Mouse (Mus musculus) CD4-positive helper T cell, adult 2 months (primary cell): ENCODE results near the gene Atp5g1.

ENCODE experiments used
- DNase-seq: peaks from one replicate; pipeline ENCODE4 v3.0.0-alpha.2; 2012; ENCODE audit warnings: low read depth, missing footprints, low spot score

Gene Atp5g1

DNA sequence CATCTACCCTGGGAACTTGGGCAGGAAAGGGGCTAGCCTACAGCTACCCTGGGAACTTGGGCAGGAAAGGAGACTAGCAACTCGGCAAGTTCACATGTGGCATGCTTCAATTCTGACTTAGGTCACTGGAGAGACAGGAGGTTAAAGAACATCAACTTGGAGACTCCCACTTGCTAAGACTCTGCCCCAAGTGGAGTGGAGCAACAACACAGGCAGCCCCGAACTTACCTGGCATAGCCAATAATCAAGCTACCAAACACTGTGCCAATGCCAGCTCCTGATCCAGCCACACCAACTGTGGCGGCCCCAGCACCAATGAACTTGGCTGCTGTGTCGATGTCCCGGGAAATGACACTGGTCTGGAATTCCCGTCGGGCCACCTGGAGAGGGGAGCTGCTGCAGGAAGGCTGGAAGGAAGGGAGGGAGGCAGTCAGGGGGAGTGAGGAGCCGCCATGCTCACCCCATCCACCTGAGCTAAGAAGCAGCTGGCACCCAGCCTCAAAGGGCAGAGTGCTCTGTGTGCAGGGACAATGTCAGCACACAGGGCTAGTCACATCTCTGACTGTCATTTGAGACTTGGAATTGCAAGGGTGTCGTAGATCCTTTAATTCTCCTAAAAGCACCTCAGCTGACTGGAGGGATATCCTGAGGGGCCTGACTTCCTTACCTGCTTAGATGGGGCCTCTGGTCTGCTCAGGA, 2.0 kb downstream of the Atp5g1 start:
- no peak for DNase-seq

DNA sequence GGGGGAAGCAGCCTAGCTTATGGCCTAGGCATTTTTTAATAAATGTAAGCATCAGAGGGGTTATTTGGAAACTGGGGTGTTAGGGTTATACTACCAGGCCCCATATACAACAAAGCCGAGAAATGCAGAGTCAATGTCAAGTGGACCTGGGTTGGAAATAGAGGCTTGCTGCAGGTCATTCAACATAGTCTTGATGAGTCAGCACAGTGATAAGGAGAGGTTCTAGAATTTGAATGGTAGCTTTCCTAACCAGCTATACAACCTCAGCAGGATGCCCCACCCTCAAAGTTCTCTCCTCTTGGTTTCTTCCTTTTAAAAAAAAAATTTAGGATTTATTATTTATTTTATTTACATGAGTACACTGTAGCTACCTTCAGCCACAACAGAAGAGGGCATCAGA, 4.5 kb downstream of the Atp5g1 start:
- DNase-seq = no peak

DNA sequence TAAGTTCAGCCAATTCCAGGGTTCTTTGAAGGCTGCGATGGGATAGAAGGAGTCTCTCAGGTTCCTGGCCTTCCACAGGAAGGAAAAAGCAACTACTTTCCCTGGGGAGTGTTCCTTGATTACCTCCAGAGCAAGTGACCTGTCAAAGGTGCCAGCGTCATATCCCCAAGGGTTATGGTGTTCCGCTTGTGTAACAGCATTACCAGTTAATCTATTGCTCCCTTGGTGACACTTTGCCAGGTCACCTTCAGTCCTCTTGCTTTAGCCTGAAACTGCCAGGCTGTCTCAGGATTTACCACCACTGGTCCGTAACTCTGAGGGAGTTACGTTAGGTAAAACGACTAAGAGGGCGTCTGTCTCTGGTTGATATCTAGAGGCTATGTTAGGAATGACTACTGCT, 5.1 kb downstream of the Atp5g1 start:
- DNase-seq = no peak

DNA sequence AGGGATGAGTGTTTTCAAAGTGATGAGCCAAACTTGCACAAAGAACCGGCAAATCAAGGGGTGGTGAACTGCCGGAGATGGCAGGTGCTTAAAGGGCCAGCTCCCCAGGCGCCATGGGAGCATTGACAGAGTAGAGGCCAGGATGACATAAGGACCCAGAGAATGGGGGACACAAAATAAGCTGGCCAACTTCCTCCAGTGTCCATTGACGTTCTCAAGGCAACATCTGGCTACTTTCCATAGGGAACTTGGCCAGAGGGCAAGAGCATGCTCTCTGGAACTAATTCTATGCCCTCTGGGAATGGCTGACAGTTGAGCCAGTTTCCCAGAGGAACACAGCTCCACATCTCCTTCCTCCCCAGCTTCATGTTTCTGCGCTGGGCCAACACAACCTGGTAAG, 7.2 kb downstream of the Atp5g1 start:
- DNase-seq = no peak

DNA sequence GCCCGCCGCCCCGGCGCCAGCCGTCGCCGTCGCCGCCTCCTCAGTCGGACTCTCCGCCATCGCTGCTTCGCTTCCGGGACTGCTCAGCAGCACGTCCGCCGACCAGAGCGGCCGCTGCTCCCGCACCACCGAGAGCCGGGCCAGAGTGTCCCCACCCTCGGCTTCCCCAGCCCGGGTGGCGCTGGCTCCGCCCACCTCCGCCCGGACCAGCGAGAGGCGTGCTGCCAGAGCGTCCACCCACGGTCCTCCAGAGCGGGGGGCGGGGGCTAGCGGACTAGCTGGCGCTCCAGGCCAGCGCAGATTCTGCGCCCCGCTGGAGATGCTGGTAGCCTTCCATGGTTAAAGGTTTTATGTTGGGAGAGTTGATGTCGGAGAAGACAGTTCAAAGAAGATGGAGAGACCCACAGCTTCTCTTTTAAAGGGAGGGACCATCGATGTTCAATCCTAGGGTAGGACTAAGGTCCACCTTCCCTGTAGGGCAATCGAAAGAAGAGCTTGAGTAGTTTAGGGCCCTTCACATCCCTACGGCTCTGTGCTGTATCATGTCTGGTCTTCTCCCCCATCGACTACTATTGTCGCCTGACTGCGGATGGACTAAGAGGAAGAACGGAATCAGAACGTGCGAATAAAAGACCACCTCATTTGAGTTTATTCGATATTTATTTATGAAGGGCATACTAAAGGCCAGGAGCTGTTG, 10.1 kb downstream of the Atp5g1 start, which contains the start of gene Ube2z:
Gene Ube2z, minus strand, starts transcription at position 174 of the 697 bp plus-strand sequence.
- peak; percentile 93 for DNase-seq

DNA sequence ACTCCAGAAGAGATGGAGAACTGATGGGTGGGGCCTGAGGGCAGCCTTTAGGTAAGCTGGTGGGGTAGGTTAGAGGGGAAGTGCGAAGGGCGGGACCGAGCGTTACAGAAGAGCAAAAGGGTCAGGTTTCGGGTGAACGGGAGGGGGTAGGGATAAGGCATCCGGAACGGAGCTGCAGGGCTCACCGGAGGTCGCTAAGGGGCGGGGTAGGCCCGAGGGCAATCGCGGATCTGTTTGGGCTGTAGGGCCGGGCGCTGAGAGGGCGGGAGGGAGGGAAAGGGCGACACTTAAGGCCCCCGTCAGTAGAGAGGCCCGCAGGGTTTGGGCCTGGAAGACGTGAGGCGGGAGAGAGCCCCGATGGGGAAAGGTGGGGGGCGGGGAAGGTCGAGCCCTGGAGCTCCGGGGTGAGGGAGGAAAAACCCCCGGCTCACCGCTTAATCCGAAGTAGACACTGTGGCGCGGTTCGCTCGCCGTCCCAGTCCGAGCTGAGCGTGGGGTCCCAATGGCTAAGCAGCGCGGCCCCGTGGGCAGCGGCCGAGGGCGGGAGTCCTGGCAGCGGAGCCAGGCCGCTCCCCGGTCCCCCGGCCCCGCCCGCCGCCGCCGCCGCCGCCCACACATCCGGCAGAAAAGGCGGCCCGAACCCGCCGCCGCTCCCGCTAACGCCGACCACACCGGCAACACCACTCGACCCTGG, 10.8 kb downstream of the Atp5g1 start:
- DNase-seq = peak; percentile 61

DNA sequence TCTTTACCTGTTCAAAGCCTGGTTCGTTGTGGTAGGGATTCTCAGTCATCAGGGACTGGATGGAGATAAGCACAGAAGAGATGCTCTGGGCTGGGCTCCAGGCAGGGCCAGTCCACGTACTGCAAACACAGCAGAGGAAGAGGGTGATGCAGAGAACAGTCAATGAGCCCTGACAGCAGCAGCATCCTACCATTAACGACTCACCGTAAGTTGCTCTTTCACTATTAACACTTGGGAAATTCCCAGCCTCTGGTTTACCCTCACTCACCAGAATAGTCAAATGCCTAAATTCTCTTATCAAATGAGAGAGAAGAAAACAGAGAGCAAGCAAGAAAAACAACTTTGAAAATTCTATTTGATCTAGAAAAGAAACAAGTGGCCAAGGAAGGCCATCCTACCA, 17.2 kb downstream of the Atp5g1 start:
- peak; percentile 41 for DNase-seq

DNA sequence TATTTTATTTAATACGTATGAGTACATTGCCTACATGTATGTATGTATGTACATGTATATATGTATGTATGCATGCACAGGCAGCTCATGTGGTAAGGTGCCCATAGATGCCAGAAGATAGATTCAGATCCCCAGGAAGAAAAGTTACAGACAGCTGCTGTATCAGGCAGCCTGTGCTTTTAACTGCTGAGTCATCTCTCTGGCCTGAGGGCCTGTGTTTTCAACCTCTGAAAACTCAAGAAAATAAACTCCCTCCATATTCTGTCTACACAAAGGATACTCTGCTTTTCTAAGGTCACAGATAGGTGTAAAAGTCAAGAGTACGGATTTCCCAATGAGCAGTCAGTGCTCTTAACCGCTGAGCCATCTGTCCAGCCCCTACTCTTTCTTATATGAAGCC, 24.6 kb downstream of the Atp5g1 start:
- no peak for DNase-seq

DNA sequence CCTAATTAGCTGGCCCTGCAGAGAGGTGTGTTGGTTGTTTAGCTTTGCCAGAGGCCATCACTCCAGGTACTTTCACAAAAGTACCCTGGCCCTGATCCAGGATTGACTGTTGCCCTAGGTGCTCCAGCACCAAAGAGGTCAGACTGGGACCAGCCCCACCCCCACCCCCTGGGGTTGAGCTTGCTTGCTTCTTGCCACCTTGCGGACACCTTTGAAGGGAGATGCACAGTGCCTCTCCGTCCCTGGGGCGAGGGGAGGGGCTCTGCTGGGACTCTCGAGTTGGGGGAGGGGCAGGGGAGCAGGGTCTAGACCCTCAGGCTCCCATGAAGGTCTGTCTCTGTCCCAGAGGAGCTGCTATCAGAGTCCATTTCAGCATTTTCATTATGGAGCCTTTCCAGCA, 25.5 kb downstream of the Atp5g1 start:
- DNase-seq = no peak

DNA sequence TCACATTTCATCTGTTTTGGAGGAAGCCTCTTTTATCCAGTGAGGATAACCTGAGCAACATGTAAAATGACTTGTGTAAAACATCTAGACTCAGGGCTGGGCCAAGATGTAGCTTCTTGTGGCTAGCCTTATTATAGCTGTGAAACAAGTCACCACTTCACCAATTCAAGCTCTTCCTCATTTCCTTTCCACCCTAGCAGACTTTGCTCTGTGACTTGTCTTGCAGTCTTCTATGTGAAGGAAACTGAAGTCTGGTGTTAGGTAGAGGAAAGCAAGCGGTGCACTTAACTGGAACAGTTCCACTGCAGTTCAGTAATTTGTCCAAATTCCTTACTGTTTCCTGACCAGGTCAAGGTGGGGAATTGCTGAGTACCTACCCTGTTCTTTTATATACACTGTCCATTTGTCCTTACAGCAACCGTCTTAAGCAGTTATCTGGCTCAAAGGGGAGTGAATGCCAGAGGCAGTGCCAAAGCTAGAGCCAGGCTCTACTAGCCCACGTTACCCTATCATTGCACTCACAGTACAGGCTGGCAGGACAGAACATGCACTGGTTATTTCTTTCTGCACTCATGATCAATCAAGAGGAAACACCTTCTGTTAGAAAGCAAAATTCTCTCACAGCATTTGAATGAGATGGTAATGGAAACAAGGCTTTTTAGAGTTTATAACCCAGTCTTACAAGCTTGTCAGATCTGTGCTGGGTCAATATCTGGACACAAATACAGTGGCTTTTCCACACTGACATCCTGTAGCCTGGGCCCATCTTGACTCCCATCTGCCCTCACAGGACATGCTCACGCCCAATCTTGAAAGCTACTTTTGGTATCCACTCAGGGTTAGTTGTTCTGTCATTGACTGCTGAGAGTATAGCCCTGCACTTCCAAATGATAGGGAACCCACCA, 27.7 kb downstream of the Atp5g1 start:
- DNase-seq = no peak

DNA sequence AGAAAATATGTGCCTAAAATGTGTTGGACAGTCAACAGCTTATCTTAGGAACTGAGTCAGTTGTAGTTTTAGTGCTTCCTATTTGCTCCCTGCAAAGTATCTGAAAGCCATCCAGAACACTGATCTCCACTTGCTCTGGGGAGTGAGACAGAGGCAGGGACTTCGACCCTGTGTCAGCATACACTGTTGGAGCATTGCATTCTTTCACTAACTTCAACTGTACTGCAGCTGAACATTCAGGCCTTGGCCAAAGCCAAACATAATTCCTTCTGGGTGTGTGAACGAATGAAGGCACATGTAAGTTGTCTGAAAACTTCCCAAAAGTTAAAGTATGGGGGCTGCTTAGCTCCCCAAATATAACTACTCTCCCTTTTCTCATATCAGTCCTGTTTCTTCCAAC, 28.7 kb downstream of the Atp5g1 start:
- DNase-seq = no peak

DNA sequence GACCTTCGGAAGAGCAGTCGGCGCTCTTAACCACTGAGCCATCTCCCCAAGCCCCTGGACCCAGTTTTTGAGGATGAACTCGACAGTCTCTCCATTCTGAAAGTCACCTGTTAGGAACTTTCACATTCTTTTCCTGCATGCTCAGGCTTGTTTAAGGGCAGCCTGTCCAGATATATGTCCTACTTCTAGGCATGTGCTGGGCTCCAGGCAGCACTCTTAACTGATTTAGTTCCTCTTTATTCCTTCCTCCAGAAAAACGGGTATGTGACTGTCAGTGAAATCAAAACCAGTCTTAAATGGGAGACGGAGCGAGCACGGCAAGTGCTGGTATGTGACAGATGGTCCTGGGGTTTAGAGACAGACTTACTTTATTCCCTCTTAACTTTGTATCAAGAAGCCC, 29.4 kb downstream of the Atp5g1 start:
- no peak for DNase-seq

DNA sequence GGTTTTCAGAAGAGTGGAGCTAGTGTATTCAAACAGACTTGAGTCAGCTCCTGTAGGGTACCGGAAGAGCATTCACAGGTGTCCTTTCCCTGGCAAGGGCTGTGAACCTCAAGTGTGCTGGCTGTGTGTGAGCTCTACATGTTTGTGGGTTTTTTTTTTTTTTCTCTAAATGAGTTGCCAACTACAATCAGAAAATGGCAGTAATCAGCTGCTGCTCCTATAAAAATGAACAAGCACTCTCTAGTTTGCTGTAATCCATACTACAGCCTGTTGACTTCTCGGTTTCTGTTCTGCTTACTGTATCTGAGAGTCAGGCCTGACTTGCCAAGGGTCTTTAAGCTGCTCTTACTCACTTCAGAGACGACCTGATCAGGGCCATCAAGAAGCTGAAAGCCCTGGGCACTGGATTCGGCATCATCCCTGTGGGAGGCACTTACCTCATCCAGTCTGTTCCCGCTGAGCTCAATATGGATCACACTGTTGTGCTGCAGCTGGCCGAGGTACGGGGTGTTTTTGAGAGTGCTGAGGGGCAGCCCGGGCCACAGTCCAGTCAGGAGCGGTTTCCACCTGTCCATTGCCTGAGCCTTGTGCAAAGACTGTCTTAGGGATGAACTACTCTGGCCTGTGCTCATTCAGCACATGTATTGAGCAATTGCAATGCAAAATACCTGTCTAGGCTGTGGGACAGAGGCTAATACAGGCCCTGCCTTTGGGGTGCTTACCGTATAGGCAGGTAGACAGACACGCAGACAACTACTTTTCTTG, 30.5 kb downstream of the Atp5g1 start:
- peak; percentile 14 for DNase-seq

DNA sequence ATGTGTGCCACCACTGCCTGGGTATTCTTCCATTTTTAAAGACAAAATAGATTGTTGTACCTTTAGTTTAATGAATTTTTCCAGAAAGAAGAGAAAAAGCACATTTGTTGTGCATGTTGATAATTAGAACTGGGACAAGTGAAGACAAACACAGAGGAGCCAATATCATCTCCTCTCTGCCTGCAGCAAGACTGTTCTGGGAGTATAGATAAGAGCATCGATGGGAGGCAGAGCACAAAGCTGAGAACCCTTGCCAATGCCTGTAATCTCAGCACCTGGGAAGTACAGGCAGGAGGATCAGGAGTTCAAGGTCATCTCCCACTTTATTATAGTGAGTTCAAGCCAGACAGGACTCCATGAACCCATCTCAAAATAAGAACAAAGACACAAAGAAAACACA, 36.9 kb downstream of the Atp5g1 start:
- no peak for DNase-seq

DNA sequence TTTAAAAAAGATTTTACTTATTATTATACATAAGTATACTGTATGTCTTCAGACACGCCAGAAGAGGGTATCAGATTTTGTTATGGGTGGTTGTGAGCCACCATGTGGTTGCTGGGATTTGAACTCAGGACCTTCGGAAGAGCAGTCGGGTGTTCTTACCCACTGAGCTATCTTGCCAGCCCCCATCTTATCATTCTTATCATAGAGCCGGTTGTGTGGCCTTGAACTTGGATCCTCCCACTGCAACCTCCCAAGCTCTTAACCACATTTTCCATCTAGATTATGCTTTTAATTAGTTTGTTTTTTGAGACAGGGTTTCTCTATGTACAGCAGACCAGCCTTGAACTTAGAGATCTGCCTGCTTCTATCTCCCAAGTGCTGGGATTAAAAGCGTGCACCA, 38.0 kb downstream of the Atp5g1 start:
- no peak for DNase-seq

DNA sequence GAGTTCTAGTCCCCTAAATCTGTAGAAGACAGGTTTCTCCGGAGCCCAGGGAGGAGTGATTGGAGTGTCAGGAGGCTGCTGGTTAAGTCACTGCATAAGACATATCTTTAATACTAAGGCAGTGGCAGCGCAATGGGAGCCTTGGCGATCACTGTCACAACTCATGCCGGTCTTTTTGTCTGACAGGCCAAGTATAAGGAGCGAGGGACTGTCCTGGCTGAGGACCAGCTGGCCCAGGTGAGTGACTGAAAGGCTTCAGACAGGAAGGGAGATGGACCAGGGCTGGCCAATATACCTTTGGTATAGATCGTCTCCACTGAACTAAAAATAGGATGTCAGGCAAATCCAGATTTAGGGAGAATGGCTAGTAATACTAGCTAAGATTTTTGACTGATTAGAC, 40.3 kb downstream of the Atp5g1 start:
- no peak for DNase-seq

DNA sequence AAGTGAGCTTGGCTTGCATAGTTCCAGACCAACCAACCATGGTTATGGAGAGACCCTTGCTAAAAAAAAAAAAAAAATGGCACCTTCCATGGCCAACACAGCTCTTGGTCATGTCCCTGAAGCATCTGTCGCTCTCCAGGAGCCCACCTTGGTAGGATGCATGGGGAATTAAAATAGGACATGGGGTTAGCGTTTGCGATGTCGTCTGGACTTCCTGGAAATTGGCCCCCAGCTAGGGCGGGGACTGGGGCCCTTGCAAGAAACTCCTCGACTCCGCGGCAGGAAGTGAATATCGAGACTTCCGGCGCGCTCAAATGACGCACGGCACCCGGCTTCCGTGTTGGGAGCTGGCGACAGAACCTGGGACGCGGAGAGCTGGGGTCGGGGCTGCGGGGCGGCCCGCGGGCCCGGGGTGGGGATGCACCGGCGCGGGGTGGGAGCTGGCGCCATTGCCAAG, 40.8 kb downstream of the Atp5g1 start, which contains the start of gene Snf8:
Gene Snf8, plus strand, starts transcription at position 290 of the 457 bp plus-strand sequence.
- peak; percentile 96 for DNase-seq

DNA sequence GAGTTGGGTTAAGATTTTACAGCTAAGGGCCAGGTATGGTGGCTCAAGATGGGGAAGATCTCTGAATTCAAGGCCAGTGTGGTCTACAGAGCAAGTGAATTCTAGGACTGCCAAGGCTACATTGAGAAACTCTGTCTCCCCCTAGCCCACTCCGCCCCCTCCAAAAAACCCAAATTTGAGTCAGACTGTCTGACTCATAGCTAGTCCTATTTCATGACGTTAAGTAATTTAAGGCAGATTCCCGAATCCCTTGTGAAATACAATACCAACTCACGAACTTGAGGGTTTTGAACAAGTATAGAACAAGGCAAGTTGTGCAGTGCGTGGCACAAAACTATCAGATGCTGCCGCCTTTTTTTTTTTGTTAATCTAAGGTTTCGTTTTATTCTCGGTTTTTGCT, 41.4 kb downstream of the Atp5g1 start:
- peak; percentile 16 for DNase-seq

DNA sequence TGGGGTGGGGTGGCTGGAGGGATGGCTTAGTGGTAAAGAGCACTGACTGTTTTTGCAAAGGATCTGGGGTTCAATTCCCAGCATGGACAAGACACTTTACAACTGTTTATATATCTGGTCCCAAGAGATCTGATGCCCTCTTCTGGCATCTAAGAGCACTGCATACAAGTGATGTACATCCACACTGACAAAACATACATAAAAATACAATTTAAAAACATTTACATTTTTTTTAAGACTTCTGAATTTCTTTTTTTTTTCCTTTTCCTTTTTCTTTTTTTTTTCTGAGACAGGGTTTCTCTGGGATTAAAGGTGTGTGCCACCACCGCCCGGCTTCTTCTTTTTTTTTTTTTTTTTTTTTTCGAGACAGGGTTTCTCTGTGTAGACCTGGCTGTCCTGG, 42.2 kb downstream of the Atp5g1 start:
- DNase-seq = peak; percentile 23

DNA sequence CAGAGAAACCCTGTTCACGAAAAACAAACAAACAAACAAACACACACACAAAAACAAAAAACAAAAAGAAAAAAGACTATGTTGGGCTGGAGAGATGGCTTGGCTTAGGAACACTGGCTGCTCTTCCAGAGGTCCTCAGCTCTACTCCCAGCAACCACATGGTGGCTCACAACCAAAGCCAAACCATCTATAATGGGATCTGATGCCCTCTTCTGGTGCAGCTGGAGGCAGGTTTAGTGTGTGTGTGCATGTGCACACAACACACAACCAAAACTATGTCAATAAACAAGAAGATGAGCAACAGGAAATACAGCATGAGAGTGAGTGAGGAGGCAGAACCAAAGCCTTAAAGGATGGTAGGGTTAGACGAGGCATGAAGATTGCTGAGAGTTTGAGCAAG, 43.8 kb downstream of the Atp5g1 start:
- no peak for DNase-seq

DNA sequence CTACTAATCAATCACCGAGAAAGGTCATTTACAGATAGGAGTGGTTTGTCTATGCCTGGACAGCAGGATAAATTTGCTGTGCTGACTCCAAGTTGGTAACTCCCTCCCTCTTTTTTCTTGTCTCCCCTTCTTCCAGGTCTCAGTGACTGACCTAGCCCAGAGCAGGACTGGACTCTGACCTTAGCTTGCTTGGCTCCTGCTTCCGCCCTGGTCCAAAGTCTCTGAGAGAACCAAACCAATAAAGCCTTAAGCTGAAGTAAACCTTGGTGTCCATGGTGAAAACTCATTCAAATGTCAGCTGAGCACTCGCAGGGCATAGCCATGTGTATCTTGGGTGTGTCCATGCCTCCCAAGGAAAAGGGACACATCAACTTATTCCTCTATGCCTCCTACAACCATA, 44.9 kb downstream of the Atp5g1 start:
- DNase-seq = no peak
